Mouse (Mus musculus): ENCODE results near the gene Psat1.

Psat1 gene

DNA sequence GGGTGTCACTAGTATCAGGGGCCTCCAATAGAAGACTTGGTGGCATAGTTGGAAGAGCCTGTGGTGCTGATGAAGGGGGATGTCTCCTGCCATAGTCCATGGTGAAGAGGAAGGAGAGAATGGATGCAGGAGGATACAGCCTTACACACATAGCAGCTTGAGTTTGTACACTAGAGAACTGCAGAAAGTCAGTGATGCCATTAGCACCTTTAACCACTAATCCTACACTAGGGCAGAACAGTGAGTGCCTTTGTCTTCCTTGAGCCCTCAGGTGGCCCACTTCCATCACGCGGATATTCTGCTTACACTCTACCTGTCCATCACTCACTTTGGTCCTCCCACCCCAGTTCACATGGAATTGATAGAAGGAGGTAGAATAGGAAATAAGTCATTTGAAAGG lies 83.0 kb downstream of the Psat1 start:
- DNase-seq (ENCODE audit: low spot score): no peak

DNA sequence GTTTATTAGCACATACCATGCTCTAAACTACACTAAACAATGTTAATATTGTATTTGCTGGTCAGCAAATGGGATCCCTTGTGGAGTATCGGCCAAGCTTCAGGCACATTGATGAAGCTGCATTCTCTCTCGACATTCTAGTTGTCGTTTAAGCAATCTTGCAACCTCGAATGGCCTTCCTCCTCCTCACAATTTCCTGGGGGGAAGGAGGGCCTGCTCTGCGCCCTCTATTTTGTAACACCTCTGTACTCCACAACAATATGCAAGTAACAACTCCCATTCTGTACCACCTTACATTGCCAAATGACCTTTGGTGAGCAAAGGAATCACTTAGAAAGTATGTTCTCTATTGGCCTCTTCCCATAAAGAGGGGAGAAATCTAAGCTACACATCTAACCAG lies 91.8 kb downstream of the Psat1 start:
- DNase-seq (ENCODE audit: low spot score): no peak
